Mouse (Mus musculus): ENCODE measurements around the gene Anxa6. TPM values are rescaled to one million over a fixed set of nuclear protein-coding genes. Genes with fewer than 3 reads are reported as not detected.

Gene Anxa6
- total and polyA plus RNA-seq, 3 experiments: 47.0 to 49.4 TPM; not detected in 1

GRCm38 (mm10) chr11:55018034-55018433 lies 15.2 kb downstream of the Anxa6 start:
- H3K4me1 ChIP-seq (ENCODE audit: control insufficient read depth in 1 of 2, insufficient read depth in 2 of 2, low read length in 2 of 2): peaks cover 4 to 10% of the 10 kb centered on the region in 2 experiments
- H3K4me3 ChIP-seq (ENCODE audit: control insufficient read depth in 1 of 2, insufficient read depth in 1 of 2, low read depth in 2 of 2, low read length in 2 of 2): no peak overlapping the region
- H3K9me3 ChIP-seq (replicated peaks; ENCODE audit: insufficient read depth, low read length): no peaks in the 10 kb centered on the region
- no peak overlapping the region for H3K9ac ChIP-seq (ENCODE audit: control insufficient read depth, low read depth, low read length, poor library complexity, severe bottlenecking)
- no peaks in the 10 kb centered on the region for H3K27me3 ChIP-seq (ENCODE audit: control insufficient read depth in 1 of 2, insufficient read depth in 2 of 2, low read length in 2 of 2)
- H3K36me3 ChIP-seq (ENCODE audit: control insufficient read depth in 1 of 2, insufficient read depth in 2 of 2, low read length in 2 of 2): peaks cover 0 to 6% of the 10 kb centered on the region in 2 experiments; a peak in 2 of 4 replicates
- TF ChIP-seq GATA1 (IDR thresholded peaks at IDR 0.05; ENCODE audit: low read depth, low read length) (no peak), MYB (IDR thresholded peaks at IDR 0.05; ENCODE audit: low read depth, low read length) (no peak), ZNF384 (IDR thresholded peaks at IDR 0.05; ENCODE audit: low read depth, low read length) (no peak), USF1 (IDR thresholded peaks at IDR 0.05; ENCODE audit: low read depth, low read length) (no peak), ETS1 (IDR thresholded peaks at IDR 0.05; ENCODE audit: low read depth, low read length) (no peak), SMC3 (IDR thresholded peaks at IDR 0.05; ENCODE audit: low read depth, low read length) (no peak), MAZ (IDR thresholded peaks at IDR 0.05; ENCODE audit: low read depth, low read length) (no peak), EP300 (IDR thresholded peaks at IDR 0.05; ENCODE audit: low read depth in 1 of 2, low read length in 2 of 2) (no peak), HCFC1 (IDR thresholded peaks at IDR 0.05; ENCODE audit: low read depth, low read length) (no peak), GABPA (IDR thresholded peaks at IDR 0.05; ENCODE audit: low read depth, low read length) (no peak), MAFK (IDR thresholded peaks at IDR 0.05; ENCODE audit: borderline replicate concordance, low read depth, low read length) (no peak), UBTF (IDR thresholded peaks at IDR 0.05; ENCODE audit: borderline replicate concordance, insufficient read depth, low read depth, low read length) (no peak), CHD1 (IDR thresholded peaks at IDR 0.05; ENCODE audit: low read depth, low read length) (no peak)
- H3K79me2 ChIP-seq (ENCODE audit: control insufficient read depth, insufficient read depth, low read length, poor library complexity): no peaks in the 10 kb centered on the region
- H3K27ac ChIP-seq (ENCODE audit: control insufficient read depth, low read depth, low read length): no peak overlapping the region
- DNase-seq (ENCODE audit: low read depth, low spot score): no peak

GRCm38 (mm10) chr11:55017201-55017600 lies 16.0 kb downstream of the Anxa6 start:
- H3K27me3 ChIP-seq (ENCODE audit: control insufficient read depth in 1 of 2, insufficient read depth in 2 of 2, low read length in 2 of 2): no peaks in the 10 kb centered on the region
- no peak overlapping the region for H3K4me3 ChIP-seq (ENCODE audit: control insufficient read depth in 1 of 2, insufficient read depth in 1 of 2, low read depth in 2 of 2, low read length in 2 of 2)
- DNase-seq (ENCODE audit: low read depth, low spot score): no peak
- no peaks in the 10 kb centered on the region for H3K9me3 ChIP-seq (replicated peaks; ENCODE audit: insufficient read depth, low read length)
- no peaks in the 10 kb centered on the region for H3K36me3 ChIP-seq (ENCODE audit: control insufficient read depth in 1 of 2, insufficient read depth in 2 of 2, low read length in 2 of 2)
- no peaks in the 10 kb centered on the region for H3K79me2 ChIP-seq (ENCODE audit: control insufficient read depth, insufficient read depth, low read length, poor library complexity)
- H3K4me1 ChIP-seq (ENCODE audit: control insufficient read depth in 1 of 2, insufficient read depth in 2 of 2, low read length in 2 of 2): peaks cover 0 to 3% of the 10 kb centered on the region in 2 experiments; a peak in 2 of 4 replicates
- H3K27ac ChIP-seq (ENCODE audit: control insufficient read depth, low read depth, low read length): no peak overlapping the region
- no peak overlapping the region for H3K9ac ChIP-seq (ENCODE audit: control insufficient read depth, low read depth, low read length, poor library complexity, severe bottlenecking)
- TF ChIP-seq POLR2AphosphoS5 (IDR thresholded peaks at IDR 0.05; ENCODE audit: borderline replicate concordance, low read depth, low read length) (no peak), BHLHE40 (IDR thresholded peaks at IDR 0.05; ENCODE audit: borderline replicate concordance, low read depth, low read length) (no peak), GATA1 (IDR thresholded peaks at IDR 0.05; ENCODE audit: low read depth, low read length) (no peak), RAD21 (IDR thresholded peaks at IDR 0.05; ENCODE audit: low read depth, low read length) (no peak), MEF2A (IDR thresholded peaks at IDR 0.05; ENCODE audit: extremely low read depth, insufficient replicate concordance, low read depth, low read length, poor library complexity, severe bottlenecking) (no peak), ETS1 (IDR thresholded peaks at IDR 0.05; ENCODE audit: low read depth, low read length) (no peak), MAFK (IDR thresholded peaks at IDR 0.05; ENCODE audit: borderline replicate concordance, low read depth, low read length) (no peak), MYC (IDR thresholded peaks at IDR 0.05; ENCODE audit: low read depth, low read length) (no peak), RCOR1 (IDR thresholded peaks at IDR 0.05; ENCODE audit: low read depth, low read length) (no peak), TAL1 (IDR thresholded peaks at IDR 0.05; ENCODE audit: low read length) (no peak), SMC3 (IDR thresholded peaks at IDR 0.05; ENCODE audit: low read depth, low read length) (no peak), ZC3H11A (IDR thresholded peaks at IDR 0.05; ENCODE audit: low read depth, low read length) (no peak), HCFC1 (IDR thresholded peaks at IDR 0.05; ENCODE audit: low read depth, low read length) (no peak), MAZ (IDR thresholded peaks at IDR 0.05; ENCODE audit: low read depth, low read length) (no peak), UBTF (IDR thresholded peaks at IDR 0.05; ENCODE audit: borderline replicate concordance, insufficient read depth, low read depth, low read length) (no peak), MAX (IDR thresholded peaks at IDR 0.05; ENCODE audit: low read length) (no peak), POLR2A (IDR thresholded peaks at IDR 0.05; ENCODE audit: control insufficient read depth in 1 of 2, insufficient read depth in 1 of 2, low read depth in 1 of 2, low read length in 2 of 2, poor library complexity in 1 of 2) (no peak), POLR2AphosphoS2 (IDR thresholded peaks at IDR 0.05; ENCODE audit: low read length) (no peak), NELFE (IDR thresholded peaks at IDR 0.05; ENCODE audit: low read depth, low read length) (no peak)
